27 mouse cellular contexts compared by ENCODE assay signal in the genomic region with DNA sequence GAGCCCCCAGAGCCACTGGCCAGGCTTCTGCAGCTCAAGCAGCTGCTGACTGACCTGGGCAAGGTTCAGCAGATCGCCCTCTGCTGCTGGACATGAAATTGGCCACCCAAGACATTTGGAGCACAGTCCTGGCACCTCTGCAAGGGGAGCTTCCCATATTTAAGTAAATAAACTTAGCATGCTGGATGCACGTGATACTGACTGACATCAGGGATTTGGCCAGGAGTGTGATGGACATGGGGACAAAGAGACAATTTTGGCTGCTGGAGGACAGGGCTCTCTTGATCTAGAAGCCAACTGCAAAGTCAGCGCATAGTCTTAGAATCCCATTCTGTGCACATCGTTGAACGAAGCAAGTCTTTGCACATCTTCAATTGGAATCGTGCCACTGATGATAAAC. TPM values are rescaled to one million over a fixed set of nuclear protein-coding genes. Genes with fewer than 3 reads are reported as not detected.
DNase-seq lines count a peak whose midpoint lies in the region; ATAC-seq and TF ChIP-seq lines count a peak whose summit lies in the region.
"Had no signal": no experiment of that assay in that cellular context is flagged by ENCODE, and none has a peak within 500 bp of the region (broad histone marks: within the 10 kb centered on the region; RNA-seq: fewer than 3 reads in every experiment).

No protein-coding gene starts in this region.

- H3K9me3 ChIP-seq in liver, embryonic 12.5 days (replicated peaks), result no peaks in the 10 kb centered on the region

- H3K9ac ChIP-seq in liver, adult 2 months (ENCODE audit: low read depth, low read length), result no peak overlapping the region
- no peak overlapping the region for H3K9ac ChIP-seq in liver, embryonic 12.5 days
- H3K9ac ChIP-seq: embryonic facial prominence, embryonic 12.5 days; forebrain, embryonic 13.5 days; forebrain, embryonic 15.5 days; forebrain, postnatal 0 days had no signal

- H3K36me3 ChIP-seq in liver, adult 2 months (ENCODE audit: control insufficient read depth, insufficient read depth, low read length), result no peaks in the 10 kb centered on the region
- H3K36me3 ChIP-seq in liver, embryonic 12.5 days, result no peaks in the 10 kb centered on the region
- H3K36me3 ChIP-seq: embryonic facial prominence, embryonic 10.5 days; embryonic facial prominence, embryonic 12.5 days; forebrain, embryonic 15.5 days; G1E had no signal

- no peaks in the 10 kb centered on the region for H3K79me2 ChIP-seq in liver, adult 2 months (ENCODE audit: control insufficient read depth, insufficient read depth, low read length)

- no peak overlapping the region for H3K27ac ChIP-seq in liver, adult 2 months (replicated peaks; ENCODE audit: insufficient read depth, low read depth, low read length)
- H3K27ac ChIP-seq in liver, embryonic 12.5 days, result no peak overlapping the region
- H3K27ac ChIP-seq: embryonic facial prominence, embryonic 10.5 days; embryonic facial prominence, embryonic 12.5 days; forebrain, embryonic 13.5 days; forebrain, embryonic 15.5 days had no signal

- ATAC-seq in liver, embryonic 12.5 days, result no peak
- ATAC-seq: activated CD4-positive, CD25-positive, alpha-beta regulatory T cell, adult 4 months; forebrain, embryonic 13.5 days; forebrain, embryonic 15.5 days; forebrain, postnatal 0 days; Patski had no signal

- peaks cover 9% of the 10 kb centered on the region for H3K4me1 ChIP-seq in liver, adult 2 months (ENCODE audit: control insufficient read depth, insufficient read depth, low read length)
- H3K4me1 ChIP-seq in liver, embryonic 12.5 days, result no peaks in the 10 kb centered on the region
- H3K4me1 ChIP-seq: embryonic facial prominence, embryonic 10.5 days; embryonic facial prominence, embryonic 12.5 days; forebrain, embryonic 13.5 days; forebrain, embryonic 15.5 days had no signal

- TF ChIP-seq POLR2A in liver, adult 2 months (IDR thresholded peaks at IDR 0.05; ENCODE audit: extremely low read depth, insufficient read depth, low read length), result no peak

- no peaks in the 10 kb centered on the region for H3K27me3 ChIP-seq in liver, adult 2 months (ENCODE audit: control insufficient read depth, insufficient read depth, low read length)
- no peaks in the 10 kb centered on the region for H3K27me3 ChIP-seq in liver, embryonic 12.5 days (replicated peaks)
- H3K27me3 ChIP-seq: embryonic facial prominence, embryonic 12.5 days; forebrain, embryonic 13.5 days; forebrain, embryonic 15.5 days; Patski had no signal

- H3K4me3 ChIP-seq in liver, adult 2 months (ENCODE audit: insufficient read depth, low read depth, low read length), result no peak overlapping the region
- H3K4me3 ChIP-seq in liver, embryonic 12.5 days, result no peak overlapping the region
- H3K4me3 ChIP-seq: embryonic facial prominence, embryonic 10.5 days; embryonic facial prominence, embryonic 12.5 days; forebrain, embryonic 13.5 days; forebrain, embryonic 15.5 days had no signal

- H3K4me2 ChIP-seq in liver, embryonic 12.5 days, result no peak overlapping the region
- H3K4me2 ChIP-seq: embryonic facial prominence, embryonic 12.5 days; forebrain, embryonic 13.5 days; forebrain, embryonic 15.5 days had no signal

- TF ChIP-seq CTCF in liver, adult 2 months (IDR thresholded peaks at IDR 0.05; ENCODE audit: low read depth, low read length), result peak; percentile 67

- peak; percentile 3 for DNase-seq in kidney, adult 18-20 months
- no peak for DNase-seq in kidney, adult 11 months
- DNase-seq in liver, adult 2 months (ENCODE audit: extremely low read depth, low read depth, low spot score), result peak; percentile 99
- DNase-seq in testis, postnatal 10 days (ENCODE audit: low spot score), result peak; percentile 31
- DNase-seq in testis, postnatal 14 days (ENCODE audit: low spot score), result no peak
- DNase-seq in gastrocnemius, adult 8-10 months (ENCODE audit: low spot score in 2 of 2), result no peak
- DNase-seq: adrenal gland, adult 8-10 months; adrenal gland, postnatal 14 days; adrenal gland, postnatal 36 days; cerebellum, adult 11-12 months; cerebellum, adult 2 months; cerebellum, adult 9-10 months; cerebellum, postnatal 10 days; cerebellum, postnatal 25 days; forebrain, postnatal 0 days had no signal

- 24% methylated on average over 6 of the region's 6 CpGs for WGBS in liver, adult 2 months
- WGBS in liver, embryonic 12.5 days (ENCODE audit: insufficient replicate concordance), result 71% methylated on average over 6 of the region's 6 CpGs

RNA-seq across cellular contexts. Expression of gene Obox8, which starts 25.8 kb away (rescaled TPM):
- total RNA-seq in liver, adult 2 months (2014; rRNA removed), result 0.34 TPM in 1 of 2 replicates, not detected in the other
- polyA plus RNA-seq in liver, adult 2 months (2012; rRNA removed), result not detected in 2 replicates
- not detected in 2 replicates for polyA plus RNA-seq in liver, embryonic 12.5 days (2016; fragmentation: Nextera tagmentation; extraction: Ambion mirVana)
- total RNA-seq in gastrocnemius, adult 8-10 months (2022), result not detected
- total RNA-seq: adrenal gland, adult 8-10 months; adrenal gland, postnatal 14 days; adrenal gland, postnatal 36 days; forebrain, postnatal 0 days; G1E had no signal
- polyA plus RNA-seq: C2C12; cerebellum, adult 2 months; cortical plate, adult 2 months; embryonic facial prominence, embryonic 10.5 days; embryonic facial prominence, embryonic 12.5 days; embryonic facial prominence, embryonic 14.5 days; forebrain, embryonic 11.5 days; forebrain, embryonic 13.5 days; forebrain, embryonic 15.5 days; forebrain, postnatal 0 days; G1E had no signal

RNA-seq across cellular contexts. Expression of gene Sult2a6, which starts 52.9 kb away (rescaled TPM):
- total RNA-seq in liver, adult 2 months (2014; rRNA removed), result 0.40 and 3.7 TPM in 2 replicates
- polyA plus RNA-seq in liver, adult 2 months (2012; rRNA removed), result 0.12 TPM in 1 of 2 replicates, not detected in the other
- not detected in 2 replicates for polyA plus RNA-seq in liver, embryonic 12.5 days (2016; fragmentation: Nextera tagmentation; extraction: Ambion mirVana)
- not detected for total RNA-seq in gastrocnemius, adult 8-10 months (2022)
- total RNA-seq: adrenal gland, adult 8-10 months; adrenal gland, postnatal 36 days; forebrain, postnatal 0 days; G1E had no signal
- polyA plus RNA-seq: activated CD4-positive, CD25-positive, alpha-beta regulatory T cell, adult 4 months; C2C12; cerebellum, adult 2 months; cortical plate, adult 2 months; embryonic facial prominence, embryonic 10.5 days; embryonic facial prominence, embryonic 12.5 days; embryonic facial prominence, embryonic 14.5 days; forebrain, embryonic 11.5 days; forebrain, embryonic 13.5 days; forebrain, embryonic 15.5 days; forebrain, postnatal 0 days; G1E; Patski had no signal

Comparison
In these comparisons a context has a peak if more than half of its experiments do, and no peak if none do; other contexts are left out.
1. DNase-seq: peak in kidney, adult 18-20 months (single experiment), liver, adult 2 months (single experiment) and testis, postnatal 10 days (single experiment); none in kidney, adult 11 months (single experiment), testis, postnatal 14 days (single experiment) and gastrocnemius, adult 8-10 months (0 of 2).